Mouse (Mus musculus) gonadal fat pad, adult 2 months (tissue): ENCODE data around the gene Cox5b. TPM values are rescaled to one million over a fixed set of nuclear protein-coding genes. Genes with fewer than 3 reads are reported as not detected.
"Not testable (repeated sequence)": the region's sequence is repeated elsewhere in the genome, so short reads cannot be mapped to it uniquely, and the experiment has no call there.

Source experiments
- DNase-seq: peaks from one replicate; pipeline ENCODE4 v3.0.0-alpha.2; 2012; ENCODE audit warnings: low read depth
- polyA plus RNA-seq: library from polyadenylated mRNA; depleted of rRNA; stranded (reverse); fragments of >200 nt; gene quantifications from 2 replicates; pipeline ENCODE4 v1.2.3, GENCODE M21; 2012; rRNA removed

The Cox5b gene
- 453 and 480 TPM in 2 replicates for polyA plus RNA-seq

GRCm38 (mm10) chr1:36691271-36692155, at the start of gene Cox5b:
TSS of gene Cox5b (plus strand) at chr1:36691449.
- peak; percentile 70 for DNase-seq

- DNase-seq = peak; percentile 95
Measured at GRCm38 (mm10) chr1:36643957-36644614, 47.2 kb upstream of the Cox5b start.

GRCm38 (mm10) chr1:36644615-36645007, 46.6 kb upstream of the Cox5b start:
- no peak for DNase-seq

- DNase-seq = no peak
Measured at GRCm38 (mm10) chr1:36646285-36646684, 45.0 kb upstream of the Cox5b start.

- DNase-seq = no peak
Measured at GRCm38 (mm10) chr1:36647631-36648030, 43.6 kb upstream of the Cox5b start.

GRCm38 (mm10) chr1:36655039-36655438, 36.2 kb upstream of the Cox5b start:
- DNase-seq = no peak

GRCm38 (mm10) chr1:36656233-36656632, 35.0 kb upstream of the Cox5b start:
- DNase-seq = no peak

GRCm38 (mm10) chr1:36657658-36658415, 33.4 kb upstream of the Cox5b start:
- DNase-seq = no peak

- DNase-seq = no peak
Measured at GRCm38 (mm10) chr1:36658621-36659399, 32.4 kb upstream of the Cox5b start.

- no peak for DNase-seq
Measured at GRCm38 (mm10) chr1:36664457-36664856, 26.8 kb upstream of the Cox5b start.

- DNase-seq = no peak
Measured at GRCm38 (mm10) chr1:36665165-36665723, 26.0 kb upstream of the Cox5b start.

GRCm38 (mm10) chr1:36665934-36666333, 25.3 kb upstream of the Cox5b start:
- no peak for DNase-seq

GRCm38 (mm10) chr1:36668007-36668406, 23.2 kb upstream of the Cox5b start:
- DNase-seq = not testable (repeated sequence)

GRCm38 (mm10) chr1:36670256-36670655, 21.0 kb upstream of the Cox5b start:
- no peak for DNase-seq

GRCm38 (mm10) chr1:36671260-36671659, 20.0 kb upstream of the Cox5b start:
- no peak for DNase-seq

GRCm38 (mm10) chr1:36672648-36673350, 18.4 kb upstream of the Cox5b start:
- no peak for DNase-seq

GRCm38 (mm10) chr1:36674936-36675335, 16.3 kb upstream of the Cox5b start:
- DNase-seq = no peak

- DNase-seq = no peak
Measured at GRCm38 (mm10) chr1:36680893-36681292, 10.4 kb upstream of the Cox5b start.

GRCm38 (mm10) chr1:36682620-36683355, 8.5 kb upstream of the Cox5b start, which contains the start of gene Fam178b:
TSS of gene Fam178b (minus strand) at chr1:36683183.
- DNase-seq = no peak
